Mouse (Mus musculus): ENCODE results near the gene Ppm1g.

Gene Ppm1g

DNA sequence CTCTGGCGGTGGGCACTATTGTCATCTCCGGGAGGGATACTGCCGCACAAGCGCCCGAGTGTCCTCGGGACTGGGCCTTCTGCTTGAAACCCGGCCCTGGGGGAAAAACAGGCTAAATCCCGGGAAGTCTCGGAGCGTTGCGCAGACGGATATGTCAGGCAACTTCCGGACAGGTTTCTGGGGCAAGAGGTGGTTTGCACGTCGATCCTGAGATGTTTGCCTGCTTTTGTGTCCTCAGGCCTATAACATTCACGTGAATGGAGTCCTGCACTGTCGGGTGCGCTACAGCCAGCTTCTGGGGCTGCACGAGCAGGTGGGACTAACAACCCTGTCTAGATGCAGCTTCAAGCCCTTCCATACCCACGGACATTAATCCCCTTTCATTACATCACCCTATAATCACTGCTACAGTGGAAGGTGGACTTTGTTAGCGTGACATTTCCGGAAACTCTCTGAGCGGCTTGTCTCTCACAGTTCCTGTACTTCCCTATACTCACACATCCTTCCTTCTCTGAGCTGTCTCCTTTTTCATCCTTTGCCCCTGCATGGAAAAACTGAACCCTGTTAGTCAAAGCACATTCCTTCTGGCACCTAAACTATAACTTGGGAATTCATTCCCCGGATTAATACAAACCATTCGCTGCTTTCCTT lies 26.7 kb downstream of the Ppm1g start:
- ATAC-seq (ENCODE audit: insufficient number of reproducible peaks, low FRiP score, low TSS enrichment) = 0 out of 2 replicates have a peak, but pooled peaks have one; percentile 3

DNA sequence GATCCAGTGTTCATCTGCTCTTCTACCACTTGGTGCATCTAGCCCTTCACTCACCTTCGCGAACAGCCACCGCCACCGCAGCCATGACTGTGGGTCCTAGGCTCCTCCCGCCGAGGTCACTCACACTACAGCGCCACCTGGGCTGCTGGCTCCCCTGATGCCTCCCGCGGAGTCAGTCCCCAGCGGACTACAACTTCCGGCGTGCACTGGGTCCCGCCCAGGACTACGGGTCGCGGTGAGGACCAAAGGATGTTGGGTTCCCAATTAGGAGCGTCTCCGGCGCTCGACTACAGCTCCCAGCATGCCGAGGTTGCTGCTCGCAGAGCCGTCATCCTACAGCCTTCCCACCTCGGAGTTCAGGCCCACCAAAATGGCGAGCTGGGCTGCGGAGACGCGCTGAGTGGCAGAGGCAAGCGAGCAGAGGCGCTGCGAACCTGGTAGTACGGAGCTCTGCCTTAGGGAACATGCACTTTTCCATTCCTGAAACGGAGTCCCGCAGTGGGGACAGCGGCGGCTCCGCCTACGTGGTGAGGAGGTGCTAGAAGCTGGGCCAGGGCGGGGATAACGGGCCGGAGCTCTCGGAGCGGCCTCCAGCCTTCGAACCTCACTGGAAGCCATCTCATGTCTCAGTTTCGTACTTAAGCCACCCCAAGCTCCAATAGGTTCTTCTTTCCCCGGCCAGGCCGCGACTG lies 27.4 kb downstream of the Ppm1g start, which contains the start of the genes Snx17 and Eif2b4:
Snx17 (plus strand) TSS at position 289 of the 692 bp plus-strand sequence.
Eif2b4 (minus strand) TSS at position 492 of the 692 bp plus-strand sequence.
- ATAC-seq (ENCODE audit: insufficient number of reproducible peaks, low FRiP score, low TSS enrichment) = peak; percentile 93

DNA sequence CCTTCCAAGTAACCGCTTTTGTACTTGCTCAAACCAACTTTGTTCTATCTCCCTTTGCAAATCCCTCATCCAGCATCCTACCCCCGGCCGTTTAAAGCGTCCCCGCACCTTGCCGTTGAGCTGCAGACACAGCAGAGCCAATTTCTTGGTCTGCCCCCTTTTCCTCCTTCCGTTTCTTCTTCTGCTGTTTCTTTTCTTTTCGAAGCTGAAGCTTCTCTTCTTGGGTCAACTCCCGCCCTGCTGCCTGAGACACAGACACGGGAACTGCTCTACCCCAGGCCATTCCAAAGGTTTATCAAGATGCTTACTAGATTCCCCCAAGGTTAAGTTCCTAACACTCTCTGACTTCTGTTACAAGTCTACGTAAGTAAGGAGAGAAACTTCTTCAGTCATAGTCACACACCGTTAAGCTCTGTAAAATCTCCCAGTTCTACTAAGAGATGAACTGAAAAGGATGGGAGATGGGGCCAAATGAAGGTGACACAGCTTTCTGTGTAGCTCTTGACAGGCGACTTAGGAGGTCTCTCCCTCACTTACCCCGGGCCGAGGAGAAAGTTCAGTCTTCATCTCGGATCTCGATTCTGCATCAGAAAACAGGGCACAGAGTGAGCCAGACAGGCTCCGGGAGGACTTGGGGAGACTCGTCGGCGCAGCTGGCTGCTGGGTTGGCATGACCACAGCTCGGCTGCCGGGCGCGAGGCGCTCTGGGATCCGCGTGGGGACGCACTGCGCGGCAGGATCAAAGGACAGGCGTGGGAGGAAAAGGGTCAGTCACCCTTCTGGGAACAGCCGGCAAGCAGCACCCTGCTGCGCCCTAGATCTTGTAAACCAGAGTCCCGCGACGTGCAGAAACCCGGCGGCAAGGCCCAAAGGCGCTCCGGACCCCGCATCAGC lies 28.2 kb downstream of the Ppm1g start:
- ATAC-seq (ENCODE audit: insufficient number of reproducible peaks, low FRiP score, low TSS enrichment) = 0 out of 2 replicates have a peak, but pooled peaks have one; percentile 3

DNA sequence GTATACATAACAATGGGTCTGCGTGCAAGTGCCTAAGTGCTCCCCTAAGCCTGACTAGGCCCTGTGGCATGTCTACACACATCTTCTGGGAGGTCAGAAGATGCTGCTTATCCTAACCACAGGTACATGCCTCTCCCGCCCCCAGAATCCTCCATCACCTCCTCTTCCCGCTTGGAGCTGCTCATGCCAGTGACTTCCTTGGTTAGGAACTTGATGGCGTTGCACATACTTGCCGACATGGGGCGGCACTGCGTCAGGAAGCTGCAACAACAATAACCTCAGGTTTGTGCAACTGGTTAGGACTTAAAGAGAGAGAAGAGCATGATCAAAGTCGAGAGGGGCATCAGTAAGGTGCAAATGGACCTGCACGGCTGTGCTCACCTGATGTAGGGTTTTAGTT lies 30.3 kb downstream of the Ppm1g start:
- ATAC-seq (ENCODE audit: insufficient number of reproducible peaks, low FRiP score, low TSS enrichment) = no peak

DNA sequence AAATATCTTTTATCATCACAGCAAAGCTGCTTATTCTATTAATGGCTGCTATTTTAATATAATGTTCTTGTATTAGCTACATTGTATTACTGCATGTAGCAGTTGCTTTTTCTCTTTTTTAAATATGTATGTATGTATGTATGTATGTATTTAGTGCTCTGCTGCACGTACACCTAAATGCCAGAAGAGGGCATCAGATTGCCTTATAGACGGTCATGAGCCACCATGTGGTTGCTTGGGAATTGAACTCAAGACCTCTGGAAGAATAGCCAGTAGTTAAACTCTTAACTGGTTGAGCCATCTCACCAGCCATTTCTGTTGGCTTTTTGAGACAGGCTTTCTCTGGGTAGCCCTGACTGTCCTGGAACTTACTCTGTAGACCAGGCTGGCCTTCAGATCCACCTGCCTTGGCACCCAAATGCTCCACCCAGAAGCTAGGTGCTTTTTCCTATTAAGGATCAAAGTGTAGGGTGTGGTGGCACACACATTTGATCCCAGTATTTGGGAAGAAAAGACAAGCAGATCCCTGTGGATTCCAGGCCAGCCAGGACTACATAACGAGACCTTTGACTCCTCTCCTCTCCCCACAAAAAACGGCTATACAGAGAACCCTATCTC lies 32.2 kb downstream of the Ppm1g start:
- ATAC-seq (ENCODE audit: insufficient number of reproducible peaks, low FRiP score, low TSS enrichment) = no peak

DNA sequence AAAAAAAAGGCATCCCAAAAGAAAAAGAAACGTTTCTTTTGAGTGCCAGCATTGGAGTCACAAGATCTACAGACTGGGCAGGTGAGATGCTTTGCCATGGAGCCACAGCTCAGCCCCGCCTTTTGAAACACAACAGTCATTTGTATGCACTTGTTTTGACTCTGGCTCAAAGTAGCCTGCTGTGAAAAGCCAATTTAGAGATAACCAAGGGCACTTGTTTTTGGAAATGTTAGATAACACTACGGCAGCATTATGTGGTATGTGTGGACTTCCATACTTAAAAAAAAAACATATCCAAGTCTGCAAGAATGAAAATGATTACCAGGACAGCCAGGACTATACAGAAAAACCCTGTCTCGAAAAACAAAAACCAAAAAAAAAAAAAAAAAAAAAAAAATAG lies 36.8 kb downstream of the Ppm1g start:
- no peak for ATAC-seq (ENCODE audit: insufficient number of reproducible peaks, low FRiP score, low TSS enrichment)

DNA sequence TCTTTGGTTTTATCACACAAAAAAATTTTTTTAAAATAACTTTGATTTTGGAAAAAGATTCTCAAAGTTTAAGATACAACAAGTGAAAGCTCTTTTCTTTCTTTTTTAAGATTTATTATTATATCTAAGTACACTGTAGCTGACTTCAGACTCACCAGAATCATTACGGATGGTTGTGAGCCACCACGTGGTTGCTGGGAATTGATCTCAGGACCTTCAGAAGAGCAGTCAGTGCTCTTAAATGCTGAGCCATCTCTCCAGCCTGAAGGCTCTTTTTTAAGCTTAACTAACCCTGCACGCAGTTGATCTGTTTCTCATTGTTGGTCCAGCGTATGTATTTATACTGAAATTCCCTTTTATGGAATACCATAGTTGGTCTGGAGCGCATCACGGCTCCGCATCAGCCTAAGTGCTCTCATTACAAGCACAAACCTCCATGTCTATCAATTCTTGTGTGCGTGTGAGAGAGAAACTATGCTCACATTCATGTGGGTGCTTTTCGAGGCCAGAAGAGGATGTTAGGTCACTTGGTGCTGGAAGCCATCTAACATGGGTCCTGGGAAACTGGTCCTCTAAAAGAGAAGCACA lies 39.2 kb downstream of the Ppm1g start:
- no peak for ATAC-seq (ENCODE audit: insufficient number of reproducible peaks, low FRiP score, low TSS enrichment)

DNA sequence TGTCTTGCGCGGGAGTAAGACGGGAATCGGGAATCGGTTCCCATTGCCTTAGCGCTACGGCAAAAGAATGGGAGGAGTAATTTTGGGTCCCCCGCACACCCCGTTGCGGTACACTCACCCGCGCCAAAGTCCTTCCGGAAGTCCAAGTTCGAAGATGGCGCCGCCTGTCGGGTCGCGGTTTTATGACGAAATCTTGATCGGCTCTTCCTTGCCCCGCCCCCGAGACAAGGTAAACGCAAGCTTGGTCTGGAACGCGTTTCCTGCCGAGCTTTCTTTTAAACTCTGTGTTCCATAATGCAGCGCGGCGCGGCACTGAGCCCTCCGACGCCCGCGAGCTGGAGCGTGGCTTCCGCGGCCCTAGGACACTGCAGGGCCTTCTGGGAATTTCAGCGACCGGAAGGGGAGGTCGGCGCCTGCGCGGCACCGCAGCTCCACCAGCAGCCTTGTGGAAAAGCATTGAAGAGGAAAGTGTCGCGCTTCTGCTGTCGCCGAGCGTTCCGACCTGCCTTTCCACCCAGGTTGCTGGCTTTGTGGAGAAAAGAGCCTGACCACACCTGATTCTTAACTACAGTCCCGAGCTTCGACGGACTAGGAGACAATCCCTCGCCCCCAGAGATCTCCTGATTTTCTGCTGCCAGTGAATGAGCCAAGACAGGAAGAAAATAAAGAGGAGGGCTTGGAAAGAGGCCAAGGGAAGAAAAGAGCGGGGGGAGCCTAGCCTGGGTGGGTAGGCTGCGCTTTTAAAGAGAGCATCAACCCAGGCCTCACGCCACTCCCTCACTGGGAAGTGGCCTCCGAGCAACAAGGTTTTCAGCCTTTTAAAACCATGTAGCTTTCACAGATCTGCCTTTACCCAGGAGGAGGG lies 40.5 kb downstream of the Ppm1g start, which contains the start of the genes Gm29609 and Gtf3c2:
Gm29609 (minus strand) TSS at position 146 of the 865 bp plus-strand sequence.
Gtf3c2 (minus strand) TSS at position 379 of the 865 bp plus-strand sequence.
- peak; percentile 98 for ATAC-seq (ENCODE audit: insufficient number of reproducible peaks, low FRiP score, low TSS enrichment)

DNA sequence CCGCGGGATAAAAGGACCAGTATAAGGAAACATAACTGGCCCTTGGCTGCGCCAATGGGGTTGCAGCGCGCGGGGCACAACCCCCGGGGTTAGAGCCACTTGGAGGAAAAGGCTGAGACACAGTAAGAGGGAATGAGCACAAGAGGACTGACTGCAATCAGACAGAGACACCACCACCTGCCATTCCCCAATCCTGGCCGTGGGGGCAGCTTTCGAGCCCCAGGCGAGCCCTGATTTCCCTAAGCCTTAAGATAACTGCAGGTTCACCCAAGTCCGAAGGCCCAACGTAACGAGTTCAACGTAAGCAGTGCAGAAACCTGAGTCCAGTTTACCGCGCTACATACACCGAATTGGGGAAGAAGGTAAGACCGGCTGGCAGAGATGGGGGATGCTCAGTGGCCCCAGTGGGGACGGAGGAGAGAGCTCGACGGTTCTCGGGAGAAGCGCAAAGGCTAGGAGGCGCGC lies 41.2 kb downstream of the Ppm1g start:
- peak; percentile 8 for ATAC-seq (ENCODE audit: insufficient number of reproducible peaks, low FRiP score, low TSS enrichment)

DNA sequence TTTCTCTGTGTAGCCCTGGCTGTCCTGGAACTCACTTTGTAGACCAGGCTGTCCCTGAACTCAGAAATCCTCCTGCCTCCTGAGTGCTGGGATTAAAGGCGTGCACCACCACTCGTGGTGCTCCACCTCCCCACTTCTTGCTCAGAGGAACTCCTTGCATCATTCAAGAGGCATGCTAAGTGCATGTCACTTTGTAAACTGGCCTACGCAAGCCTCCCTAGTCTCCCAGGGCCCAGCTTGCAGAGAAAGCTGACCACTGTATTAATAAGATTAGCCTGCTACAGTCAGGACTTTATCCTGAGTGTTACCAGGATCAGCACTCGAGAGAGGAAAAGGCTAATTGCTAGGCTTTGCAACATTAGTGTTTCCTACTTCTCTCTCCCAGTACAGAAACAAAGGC lies 51.9 kb downstream of the Ppm1g start:
- no peak for ATAC-seq (ENCODE audit: insufficient number of reproducible peaks, low FRiP score, low TSS enrichment)

DNA sequence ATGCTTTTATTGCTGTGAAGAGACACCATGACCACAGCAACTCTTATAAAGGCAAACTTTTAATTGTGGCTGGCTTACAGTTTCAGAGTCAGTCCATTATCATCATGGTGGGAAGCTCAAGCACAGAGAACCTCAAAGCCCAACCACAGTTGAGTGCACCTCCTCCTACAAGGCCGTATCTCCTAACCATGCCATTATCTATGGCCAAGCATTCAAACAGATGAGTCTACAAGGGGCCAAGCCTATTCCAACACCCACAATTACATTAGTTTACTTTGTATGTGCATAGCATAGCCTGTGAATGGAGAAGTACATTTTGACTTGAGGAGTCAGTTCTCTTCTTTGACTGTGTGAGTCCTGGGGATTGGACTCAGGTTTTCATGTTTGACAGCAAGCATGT lies 55.6 kb downstream of the Ppm1g start:
- ATAC-seq (ENCODE audit: insufficient number of reproducible peaks, low FRiP score, low TSS enrichment) = no peak

DNA sequence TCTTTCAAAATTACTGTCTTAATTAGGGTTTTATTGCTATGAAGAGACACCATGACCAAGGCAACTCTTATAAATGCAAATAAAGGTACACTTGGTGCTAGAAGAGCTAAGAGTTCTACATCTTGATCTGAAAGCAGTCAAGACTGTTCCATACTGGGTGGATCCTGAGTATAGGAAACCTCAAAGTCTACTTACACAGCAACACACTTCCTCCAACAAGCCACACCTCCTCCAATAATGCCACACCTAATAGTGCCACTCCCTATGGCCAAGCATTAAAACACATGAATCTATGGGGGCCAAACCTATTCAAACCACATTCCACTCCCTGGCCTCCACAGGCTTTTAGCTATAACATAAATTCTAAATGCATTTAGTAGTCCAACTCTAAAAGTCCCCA lies 58.0 kb downstream of the Ppm1g start:
- no peak for ATAC-seq (ENCODE audit: insufficient number of reproducible peaks, low FRiP score, low TSS enrichment)

DNA sequence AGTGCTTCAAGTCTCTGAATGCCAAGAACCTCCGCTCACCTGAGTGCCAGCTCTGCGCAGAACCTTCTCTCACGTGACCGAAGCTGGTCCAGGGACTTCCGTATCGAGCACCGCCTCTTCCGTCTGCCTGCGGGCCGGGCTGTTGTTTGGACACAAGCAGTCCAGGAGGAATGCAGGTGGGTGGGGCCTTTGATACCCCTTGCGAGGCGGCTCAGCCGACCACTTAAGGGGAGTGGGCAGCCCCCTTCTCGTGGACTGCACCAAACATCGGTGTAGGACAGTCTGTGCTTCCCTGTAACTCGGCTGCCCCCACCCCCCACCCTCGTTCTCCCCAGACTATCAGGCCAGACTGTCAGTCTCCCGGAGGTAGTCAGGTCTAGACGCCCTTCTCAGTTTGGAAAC lies 66.3 kb downstream of the Ppm1g start, which contains the start of gene Mpv17:
Mpv17 (minus strand) TSS at position 100 of the 402 bp plus-strand sequence.
- peak; percentile 92 for ATAC-seq (ENCODE audit: insufficient number of reproducible peaks, low FRiP score, low TSS enrichment)

DNA sequence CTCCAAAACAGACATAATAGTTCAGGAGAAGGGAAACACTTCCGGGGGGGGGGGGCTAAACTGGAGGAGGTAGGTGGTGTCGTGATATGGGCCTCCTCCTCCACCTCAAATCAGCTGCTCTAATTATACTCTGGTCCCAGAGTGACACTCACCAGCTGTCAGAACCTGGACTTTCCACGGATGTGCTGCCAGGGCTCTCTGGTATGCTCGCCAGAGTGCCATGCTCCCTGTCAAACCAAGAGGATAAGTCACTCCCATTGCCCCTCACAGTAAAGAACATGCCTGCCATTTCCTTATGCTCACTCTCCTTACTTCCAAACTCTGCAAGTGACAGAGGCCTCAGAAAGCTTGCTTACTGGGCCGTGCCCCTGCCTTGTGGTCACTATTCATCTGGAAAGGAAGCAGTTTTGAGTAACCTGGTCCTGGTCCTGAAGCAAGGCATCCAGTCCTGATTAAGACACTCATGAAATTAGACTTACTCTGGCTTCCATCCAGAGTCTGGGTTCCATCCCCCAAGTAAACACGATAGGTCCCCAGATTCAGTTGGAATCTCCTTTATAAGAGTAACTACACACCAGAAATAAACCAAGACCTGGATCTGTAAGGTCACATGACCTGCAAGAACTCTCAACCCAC lies 66.9 kb downstream of the Ppm1g start:
- ATAC-seq (ENCODE audit: insufficient number of reproducible peaks, low FRiP score, low TSS enrichment) = peak; percentile 29
